Mouse (Mus musculus): ENCODE results near the gene Rtp2.

The Rtp2 gene

GRCm38 (mm10) chr16:23890151-23890550 is 42.0 kb downstream of the Rtp2 start:
- no peak for DNase-seq (ENCODE audit: low spot score)

GRCm38 (mm10) chr16:23887910-23888579 is 44.1 kb downstream of the Rtp2 start:
- DNase-seq (ENCODE audit: low spot score) = no peak

- no peak for DNase-seq (ENCODE audit: low spot score)
Observed at GRCm38 (mm10) chr16:23885098-23885497, 47.1 kb downstream of the Rtp2 start.

Data from c-Kit-positive CD71-positive TER-119-positive erythroid progenitor cells, embryonic 14.5 days (primary cell).